Mouse (Mus musculus) heart, embryonic 10.5 days (tissue): Measurements from ENCODE around the gene Sptbn1. TPM values are rescaled to one million over a fixed set of nuclear protein-coding genes. Genes with fewer than 3 reads are reported as not detected.

ENCODE experiments used
- DNase-seq: peaks from one replicate; pipeline ENCODE4 v3.0.0-alpha.2; 2017; ENCODE audit warnings: low spot score
- H3K27ac ChIP-seq: fragments of 300-500 bp; sonication (generic); 2 replicates; pipeline ENCODE4 v1.5.1; 2016; ENCODE audit warnings: mild to moderate bottlenecking
- H3K27me3 ChIP-seq: fragments of 300-500 bp; sonication (generic); 2 replicates; pipeline ENCODE4 v1.6.1; 2016; ENCODE audit warnings: mild to moderate bottlenecking; ENCODE audit not compliant: poor library complexity, insufficient read depth, severe bottlenecking
- H3K36me3 ChIP-seq: fragments of 300-500 bp; sonication (generic); 2 replicates; pipeline ENCODE4 v1.6.1; 2016; ENCODE audit warnings: mild to moderate bottlenecking, moderate library complexity
- H3K4me1 ChIP-seq: fragments of 300-500 bp; sonication (generic); 2 replicates; pipeline ENCODE4 v1.6.1; 2016; ENCODE audit warnings: mild to moderate bottlenecking
- H3K4me3 ChIP-seq: fragments of 300-500 bp; sonication (generic); 2 replicates; pipeline ENCODE4 v1.5.1; 2016; ENCODE audit warnings: mild to moderate bottlenecking, moderate library complexity
- H3K9me3 ChIP-seq: fragments of 300-500 bp; sonication (generic); 2 replicates; pipeline ENCODE4 v1.6.1; 2016; ENCODE audit warnings: mild to moderate bottlenecking, moderate library complexity
- WGBS: fragments of 180-500 bp; shearing (Covaris S2); methylation state at CpG from one replicate; pipeline ENCODE4 v1.1.7; 2016; 5-methylcytosine and 5-hydroxymethylcytosine counted together
- polyA plus RNA-seq: library from polyadenylated mRNA; unstranded; fragments of >200 nt; fragmentation: Nextera tagmentation; extraction: Ambion mirVana; gene quantifications from 2 replicates; pipeline ENCODE4 v1.2.1, GENCODE M21; 2016

The Sptbn1 gene
- polyA plus RNA-seq, 1 experiment from 2014 or later, result 115 TPM

DNA sequence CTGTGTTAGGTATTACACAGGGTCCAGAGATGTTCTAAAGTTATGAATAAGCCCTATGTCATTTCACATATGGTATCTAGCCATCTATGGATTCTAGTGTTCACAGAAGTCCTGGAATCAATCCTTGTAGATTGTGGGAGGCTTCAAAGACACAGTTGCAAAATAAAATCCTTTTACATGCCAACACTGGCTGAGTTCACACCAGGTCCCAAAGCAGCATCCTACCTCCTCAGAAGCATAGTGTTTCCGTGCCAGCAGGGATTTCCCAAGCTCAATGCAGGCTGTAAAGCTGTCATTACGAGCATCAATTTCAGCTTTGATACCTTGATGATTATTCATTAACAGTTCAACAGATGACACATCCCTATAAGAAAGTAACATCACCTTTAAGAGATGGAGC is 154.3 kb downstream of the Sptbn1 start:
- Histone ChIP-seq H3K27me3 (no peaks in the 10 kb centered on the region), H3K4me3 (no peak overlapping the region), H3K9me3 (no peaks in the 10 kb centered on the region), H3K4me1 (no peaks in the 10 kb centered on the region), H3K36me3 (peaks cover 99% of the 10 kb centered on the region), H3K27ac (no peak overlapping the region)
- no peak for DNase-seq
- WGBS, result 92% methylated on average over 2 of the region's 2 CpGs

DNA sequence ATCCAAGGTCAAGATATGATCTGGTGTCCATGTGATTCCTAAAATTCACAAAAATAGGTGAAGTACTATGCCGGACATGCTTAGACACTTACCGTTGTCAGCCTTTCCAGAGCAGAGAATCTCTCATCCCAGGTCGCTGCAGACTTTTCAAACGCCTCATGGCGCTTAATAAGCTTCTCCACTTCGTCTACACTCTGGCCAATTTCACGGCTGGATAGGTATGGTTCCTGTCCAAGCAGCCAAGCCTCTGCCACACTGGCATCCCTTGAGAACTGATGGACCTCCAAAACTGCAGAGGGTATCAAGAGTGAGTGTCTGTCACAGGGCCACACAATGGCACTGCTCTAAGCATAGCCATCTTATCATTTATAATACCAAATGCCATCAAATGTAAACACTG is 157.3 kb downstream of the Sptbn1 start:
- Histone ChIP-seq H3K4me1 (no peaks in the 10 kb centered on the region), H3K9me3 (no peaks in the 10 kb centered on the region), H3K36me3 (peaks cover 96% of the 10 kb centered on the region), H3K27ac (no peak overlapping the region), H3K4me3 (no peak overlapping the region), H3K27me3 (no peaks in the 10 kb centered on the region)
- 91% methylated on average over 7 of the region's 7 CpGs for WGBS
- DNase-seq, result no peak

DNA sequence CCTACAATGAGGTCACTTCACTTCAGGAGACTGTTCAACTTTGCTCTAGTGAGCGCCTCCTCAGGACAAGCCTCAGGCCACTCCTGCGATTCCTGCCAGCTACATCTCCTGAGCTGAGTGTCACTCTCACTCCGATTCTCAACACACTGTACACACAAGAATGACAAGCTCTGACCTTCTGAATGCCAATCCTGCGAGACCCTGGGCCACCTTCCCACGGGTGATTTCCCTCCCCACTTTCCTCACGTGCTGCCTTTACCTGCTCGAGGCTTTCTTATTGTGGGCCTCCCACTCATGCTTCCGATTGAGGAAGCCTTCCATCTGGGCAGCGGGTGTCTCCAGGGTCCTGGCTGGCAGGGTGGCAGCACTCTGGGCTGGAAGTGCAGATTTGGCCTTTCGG is 163.8 kb downstream of the Sptbn1 start:
- no peak overlapping the region for H3K4me3 ChIP-seq
- WGBS, result 92% methylated on average over 10 of the region's 10 CpGs
- no peaks in the 10 kb centered on the region for H3K27me3 ChIP-seq
- DNase-seq, result peak; percentile 56
- peaks cover 96% of the 10 kb centered on the region for H3K36me3 ChIP-seq
- no peaks in the 10 kb centered on the region for H3K4me1 ChIP-seq
- H3K9me3 ChIP-seq, result no peaks in the 10 kb centered on the region
- H3K27ac ChIP-seq, result no peak overlapping the region

DNA sequence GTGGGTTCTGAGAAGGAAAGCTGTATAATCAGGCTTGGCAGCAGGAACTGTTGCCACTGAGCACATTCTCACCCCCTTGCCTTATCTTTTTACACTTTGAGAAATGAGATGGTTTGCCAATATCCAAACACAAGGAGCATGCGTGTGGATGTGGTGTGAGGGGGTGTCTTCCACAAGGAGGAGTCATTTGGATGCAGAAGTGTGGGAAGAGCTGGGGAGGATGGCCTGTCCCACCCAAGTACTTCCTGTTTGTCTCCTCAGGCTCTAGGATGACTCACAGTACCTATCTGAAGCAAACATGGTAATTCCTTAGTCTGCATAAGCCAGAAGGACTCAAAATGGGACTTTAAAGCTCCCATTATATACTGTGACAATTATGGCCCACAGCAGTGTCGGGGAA is 165.4 kb downstream of the Sptbn1 start:
- Histone ChIP-seq H3K27me3 (no peaks in the 10 kb centered on the region), H3K4me3 (no peak overlapping the region), H3K4me1 (no peaks in the 10 kb centered on the region), H3K27ac (no peak overlapping the region), H3K36me3 (peaks cover 98% of the 10 kb centered on the region), H3K9me3 (no peaks in the 10 kb centered on the region)
- DNase-seq, result no peak
- WGBS, result 84% methylated on average over 2 of the region's 2 CpGs

DNA sequence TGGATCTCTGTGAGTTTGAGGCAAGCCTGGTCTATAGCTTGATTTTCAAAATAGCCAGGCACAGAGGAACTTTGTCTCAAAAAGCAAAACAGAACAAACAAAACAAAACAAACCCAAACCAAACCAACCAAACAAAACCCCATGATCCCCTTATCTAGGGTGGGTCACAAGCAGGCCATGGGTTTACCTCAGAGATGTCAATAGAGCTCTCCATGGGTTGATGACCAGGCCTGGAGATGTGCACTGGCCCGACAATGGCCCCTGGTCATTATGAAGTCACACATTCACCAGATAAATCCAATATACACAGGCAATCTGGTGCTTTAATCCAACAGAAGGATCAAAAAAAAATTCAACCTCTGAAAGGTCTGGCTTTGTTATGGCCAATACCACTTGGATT is 166.2 kb downstream of the Sptbn1 start:
- Histone ChIP-seq H3K36me3 (peaks cover 100% of the 10 kb centered on the region), H3K27ac (no peak overlapping the region)

DNA sequence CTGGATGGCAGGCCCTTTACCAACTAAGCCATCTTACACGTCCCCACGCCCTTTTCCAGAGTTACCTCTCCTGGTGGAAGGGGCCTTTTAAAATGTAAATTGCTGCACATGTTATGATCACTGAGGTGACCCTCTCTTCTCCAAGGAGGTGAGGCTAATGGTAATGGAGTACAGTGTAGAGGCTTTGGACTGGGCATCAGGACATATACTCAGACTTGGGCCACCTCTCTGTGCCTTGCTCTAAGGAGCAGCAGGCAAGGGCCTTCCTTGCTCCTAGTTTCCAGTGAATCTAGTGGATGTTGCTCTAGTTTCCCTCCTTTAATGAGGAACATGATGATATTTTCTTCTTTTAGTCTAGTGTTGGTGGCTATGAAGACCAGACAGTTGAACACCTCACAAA is 166.8 kb downstream of the Sptbn1 start:
- DNase-seq, result peak; percentile 55
- Histone ChIP-seq H3K4me1 (no peaks in the 10 kb centered on the region), H3K27ac (no peak overlapping the region), H3K27me3 (no peaks in the 10 kb centered on the region), H3K36me3 (peaks cover 100% of the 10 kb centered on the region), H3K9me3 (no peaks in the 10 kb centered on the region), H3K4me3 (no peak overlapping the region)
- 93% methylated on average over 2 of the region's 2 CpGs for WGBS

More for the DNA sequence above, 166.2 kb downstream of the Sptbn1 start:
- no peaks in the 10 kb centered on the region for H3K27me3 ChIP-seq
- H3K4me3 ChIP-seq, result no peak overlapping the region
- H3K4me1 ChIP-seq, result no peaks in the 10 kb centered on the region
- no peaks in the 10 kb centered on the region for H3K9me3 ChIP-seq
- peak; percentile 53 for DNase-seq
- 97% methylated on average over 1 of the region's 1 CpGs for WGBS

DNA sequence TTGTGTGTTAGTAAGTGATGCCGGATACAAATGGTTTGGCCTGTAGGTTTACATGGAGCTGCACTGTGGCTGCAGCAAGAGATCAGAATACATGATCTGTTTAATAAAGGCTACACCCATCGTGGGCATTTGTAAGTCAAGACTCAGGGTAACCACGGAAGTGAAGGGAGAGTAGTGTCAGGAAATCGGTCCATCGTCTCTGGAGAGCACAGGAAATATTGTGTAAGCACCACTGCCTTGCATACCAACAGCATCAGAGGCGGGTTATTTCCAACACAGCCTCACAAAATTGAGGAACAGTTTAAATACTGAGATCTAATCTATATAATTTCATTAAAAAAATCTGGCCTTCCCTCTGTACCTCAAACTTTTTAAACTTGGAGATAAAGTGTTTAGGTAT is 168.1 kb downstream of the Sptbn1 start:
- Histone ChIP-seq H3K4me1 (no peaks in the 10 kb centered on the region), H3K4me3 (no peak overlapping the region), H3K36me3 (peaks cover 91% of the 10 kb centered on the region), H3K27me3 (no peaks in the 10 kb centered on the region), H3K9me3 (no peaks in the 10 kb centered on the region), H3K27ac (no peak overlapping the region)
- DNase-seq, result no peak
- 92% methylated on average over 6 of the region's 6 CpGs for WGBS

DNA sequence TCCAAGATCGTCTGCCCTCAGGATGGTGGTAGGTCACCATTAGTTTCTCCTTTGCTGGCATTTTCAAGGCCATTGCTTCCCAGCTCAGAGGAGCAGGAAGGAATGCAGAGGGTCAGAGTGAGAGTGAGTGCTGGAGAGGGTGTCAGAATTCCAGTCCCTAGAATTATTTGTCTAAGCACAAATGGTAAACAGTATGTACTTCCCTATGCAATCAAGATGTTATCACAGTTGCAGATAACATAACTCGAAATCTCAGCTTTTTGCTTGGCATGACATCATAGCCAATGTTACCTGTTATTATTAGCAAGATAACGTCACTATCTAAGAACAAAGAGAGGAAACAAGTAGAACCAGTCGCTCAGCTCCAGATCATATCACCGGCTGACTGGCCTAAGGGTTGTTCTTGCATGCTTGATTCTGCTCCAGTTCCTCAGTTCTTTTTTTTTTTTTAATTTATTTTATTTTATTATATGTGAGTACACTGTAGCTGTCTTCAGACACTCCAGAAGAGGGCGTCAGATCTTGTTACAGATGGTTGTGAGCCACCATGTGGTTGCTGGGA is 172.7 kb downstream of the Sptbn1 start:
- DNase-seq, result no peak

DNA sequence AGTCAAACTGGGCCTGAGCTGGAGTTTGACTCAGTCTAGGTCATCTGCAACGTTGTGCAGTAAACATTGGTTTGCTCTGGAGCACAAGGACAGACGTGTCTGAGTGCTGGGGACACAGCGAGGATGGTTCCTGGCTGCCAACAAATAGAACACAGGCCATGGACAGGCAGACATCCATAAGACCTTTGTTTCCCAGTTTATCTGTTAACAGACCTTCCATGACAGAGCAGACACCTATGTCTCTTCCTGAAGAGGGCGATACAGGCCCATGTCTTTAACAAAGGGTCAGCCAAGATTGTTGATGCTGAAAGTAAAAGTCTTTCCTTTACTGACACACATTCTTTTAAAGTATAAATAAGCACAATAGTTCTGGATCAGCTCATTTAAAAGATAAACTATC is 176.1 kb downstream of the Sptbn1 start:
- no peak for DNase-seq
- H3K36me3 ChIP-seq, result peaks cover 11% of the 10 kb centered on the region
- WGBS, result 29% methylated on average over 4 of the region's 4 CpGs
- no peaks in the 10 kb centered on the region for H3K4me1 ChIP-seq
- no peaks in the 10 kb centered on the region for H3K27me3 ChIP-seq
- no peak overlapping the region for H3K4me3 ChIP-seq
- H3K9me3 ChIP-seq, result no peaks in the 10 kb centered on the region
- H3K27ac ChIP-seq, result no peak overlapping the region

More for the DNA sequence above, 172.7 kb downstream of the Sptbn1 start:
- Histone ChIP-seq H3K9me3 (no peaks in the 10 kb centered on the region), H3K27ac (no peak overlapping the region), H3K4me3 (no peak overlapping the region), H3K4me1 (no peaks in the 10 kb centered on the region), H3K36me3 (peaks cover 45% of the 10 kb centered on the region), H3K27me3 (no peaks in the 10 kb centered on the region)
- 62% methylated on average over 6 of the region's 6 CpGs for WGBS

DNA sequence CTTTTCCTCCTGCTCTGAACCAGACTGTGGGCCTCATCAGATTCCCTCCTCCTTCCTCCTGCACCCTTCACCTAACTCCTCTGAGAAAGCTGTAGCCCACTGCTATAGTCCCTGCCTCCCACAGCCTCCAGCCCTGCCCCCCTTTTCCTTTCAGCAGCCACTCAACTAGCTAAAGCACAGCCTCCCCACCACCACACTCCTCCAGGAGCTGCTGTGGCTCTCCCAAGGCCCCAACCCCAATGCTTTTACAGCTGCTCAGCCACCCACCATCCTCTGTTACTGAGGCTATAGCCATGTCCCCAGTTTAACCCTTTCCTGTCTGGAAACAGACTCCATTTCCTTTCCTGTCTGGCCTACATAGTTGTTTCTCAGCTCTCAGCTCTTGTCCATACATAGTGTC is 182.9 kb downstream of the Sptbn1 start:
- Histone ChIP-seq H3K27ac (no peak overlapping the region), H3K9me3 (no peaks in the 10 kb centered on the region), H3K4me3 (no peak overlapping the region), H3K4me1 (peaks cover 14% of the 10 kb centered on the region), H3K36me3 (no peaks in the 10 kb centered on the region), H3K27me3 (no peaks in the 10 kb centered on the region)
- DNase-seq, result no peak

DNA sequence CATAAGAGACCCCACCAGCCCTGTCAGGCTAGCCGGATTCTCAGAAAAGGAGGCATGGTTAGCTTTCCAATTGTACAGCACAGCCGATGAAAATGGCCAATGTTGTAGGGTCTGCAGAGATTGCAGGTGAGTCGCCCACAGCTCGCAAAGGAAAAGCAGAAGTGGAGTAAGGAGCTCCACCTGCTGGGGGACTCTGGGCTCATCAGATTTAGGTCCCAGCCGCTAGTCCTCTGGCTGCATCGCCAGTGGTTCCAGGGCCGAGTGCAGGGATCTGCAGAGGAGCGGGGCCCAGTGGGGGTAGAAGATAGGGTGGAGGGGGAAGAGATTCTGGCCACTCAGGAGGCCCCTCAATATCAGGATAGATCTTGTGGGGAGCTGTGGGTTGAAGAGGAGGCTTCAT is 210.7 kb downstream of the Sptbn1 start:
- Histone ChIP-seq H3K27ac (no peak overlapping the region), H3K4me1 (no peaks in the 10 kb centered on the region), H3K9me3 (no peaks in the 10 kb centered on the region), H3K27me3 (no peaks in the 10 kb centered on the region), H3K36me3 (no peaks in the 10 kb centered on the region), H3K4me3 (no peak overlapping the region)
- peak; percentile 74 for DNase-seq
- 43% methylated on average over 8 of the region's 8 CpGs for WGBS

Other genes with a start within 250 kb of the Sptbn1 start
- gene Eml6, start 242.1 kb downstream of the Sptbn1 start, polyA plus RNA-seq, result 0.36 and 0.59 TPM in 2 replicates
- gene 4930505A04Rik, start 203.7 kb upstream of the Sptbn1 start, polyA plus RNA-seq, result 0.15 TPM in 1 of 2 replicates, not detected in the other